Mouse (Mus musculus) embryonic facial prominence, embryonic 12.5 days (tissue): ENCODE measurements around the gene Adamts17. TPM values are rescaled to one million over a fixed set of nuclear protein-coding genes. Genes with fewer than 3 reads are reported as not detected.
A peak's percentile ranks its signal among the peaks of the same experiment; 100 is the strongest.

Experiments
- ATAC-seq: fragments of 200-750 bp; cut with Nextera tagmentation; 2 replicates; pipeline ENCODE4 v1.8.0; 2017; ENCODE audit not compliant: insufficient number of reproducible peaks, insufficient read depth, low FRiP score, low TSS enrichment
- H3K27ac ChIP-seq: fragments of 300-500 bp; sonication (generic); 2 replicates; pipeline ENCODE4 v1.5.1; 2016; ENCODE audit warnings: mild to moderate bottlenecking
- H3K27me3 ChIP-seq: fragments of 300-500 bp; sonication (generic); 2 replicates; pipeline ENCODE4 v1.6.1; 2016; ENCODE audit warnings: mild to moderate bottlenecking, moderate library complexity
- H3K36me3 ChIP-seq: fragments of 300-500 bp; sonication (generic); 2 replicates; pipeline ENCODE4 v1.6.1; 2016; ENCODE audit warnings: mild to moderate bottlenecking
- H3K4me1 ChIP-seq: fragments of 300-500 bp; sonication (generic); 2 replicates; pipeline ENCODE4 v1.6.1; 2016
- H3K4me2 ChIP-seq: fragments of 300-500 bp; sonication (generic); replicated peaks from 2 replicates; pipeline ENCODE4 v1.6.1; 2016; ENCODE audit warnings: mild to moderate bottlenecking, moderate library complexity
- H3K4me3 ChIP-seq: fragments of 300-500 bp; sonication (generic); 2 replicates; pipeline ENCODE4 v1.5.1; 2016; ENCODE audit warnings: mild to moderate bottlenecking
- H3K9ac ChIP-seq: fragments of 300-500 bp; sonication (generic); 2 replicates; pipeline ENCODE4 v1.6.1; 2016; ENCODE audit warnings: mild to moderate bottlenecking, moderate library complexity
- H3K9me3 ChIP-seq: fragments of 300-500 bp; sonication (generic); 2 replicates; pipeline ENCODE4 v1.6.1; 2016; ENCODE audit warnings: mild to moderate bottlenecking, moderate library complexity
- WGBS: fragments of 180-500 bp; shearing (Covaris S2); methylation state at CpG from one replicate; pipeline ENCODE4 v1.1.7; 2016; 5-methylcytosine and 5-hydroxymethylcytosine counted together
- polyA plus RNA-seq: library from polyadenylated mRNA; unstranded; fragments of >200 nt; fragmentation: Nextera tagmentation; extraction: Ambion mirVana; gene quantifications from 2 replicates; pipeline ENCODE4 v1.2.1, GENCODE M21; 2016

The Adamts17 gene
- polyA plus RNA-seq, 1 experiment from 2014 or later, result 13.8 TPM

- ATAC-seq, result no peak
- 90% methylated on average over 12 of the region's 12 CpGs for WGBS
Observed at GRCm38 (mm10) chr7:67013211-67013895, 173.8 kb downstream of the Adamts17 start.

GRCm38 (mm10) chr7:67019937-67020336, 180.4 kb downstream of the Adamts17 start:
- no peaks in the 10 kb centered on the region for H3K36me3 ChIP-seq
- no peaks in the 10 kb centered on the region for H3K27me3 ChIP-seq
- no peaks in the 10 kb centered on the region for H3K9me3 ChIP-seq
- no peak overlapping the region for H3K27ac ChIP-seq
- 72% methylated on average over 3 of the region's 3 CpGs for WGBS
- no peak for ATAC-seq
- H3K4me1 ChIP-seq, result no peaks in the 10 kb centered on the region
- no peak overlapping the region for H3K4me3 ChIP-seq
- H3K9ac ChIP-seq, result no peak overlapping the region
- no peak overlapping the region for H3K4me2 ChIP-seq

More at GRCm38 (mm10) chr7:67013211-67013895, 173.8 kb downstream of the Adamts17 start:
- no peak overlapping the region for H3K9ac ChIP-seq
- no peaks in the 10 kb centered on the region for H3K9me3 ChIP-seq
- no peak overlapping the region for H3K4me3 ChIP-seq
- H3K36me3 ChIP-seq, result peaks cover 3% of the 10 kb centered on the region; the same call in 1 of the 2 replicates
- H3K27ac ChIP-seq, result no peak overlapping the region
- no peak overlapping the region for H3K4me2 ChIP-seq
- H3K27me3 ChIP-seq, result no peaks in the 10 kb centered on the region
- H3K4me1 ChIP-seq, result no peaks in the 10 kb centered on the region

- no peak overlapping the region for H3K9ac ChIP-seq
- H3K27ac ChIP-seq, result peak overlapping the region; percentile 72
- H3K27me3 ChIP-seq, result no peaks in the 10 kb centered on the region
- H3K4me1 ChIP-seq, result peaks cover 17% of the 10 kb centered on the region
- no peaks in the 10 kb centered on the region for H3K36me3 ChIP-seq
- peak; percentile 61; the same call in 1 of the 2 replicates for ATAC-seq
- H3K4me3 ChIP-seq, result no peak overlapping the region
- H3K9me3 ChIP-seq, result no peaks in the 10 kb centered on the region
- peak overlapping the region; percentile 19 for H3K4me2 ChIP-seq
- 47% methylated on average over 20 of the region's 20 CpGs for WGBS
Observed at GRCm38 (mm10) chr7:67026114-67027070, 186.9 kb downstream of the Adamts17 start.

GRCm38 (mm10) chr7:67027216-67027615, 187.7 kb downstream of the Adamts17 start:
- Histone ChIP-seq H3K4me1 (peaks cover 17% of the 10 kb centered on the region), H3K9me3 (no peaks in the 10 kb centered on the region), H3K4me2 (no peak overlapping the region), H3K9ac (no peak overlapping the region), H3K27ac (peak overlapping the region; percentile 72), H3K4me3 (no peak overlapping the region), H3K36me3 (no peaks in the 10 kb centered on the region), H3K27me3 (no peaks in the 10 kb centered on the region)
- 80% methylated on average over 8 of the region's 8 CpGs for WGBS
- no peak for ATAC-seq

DNA sequence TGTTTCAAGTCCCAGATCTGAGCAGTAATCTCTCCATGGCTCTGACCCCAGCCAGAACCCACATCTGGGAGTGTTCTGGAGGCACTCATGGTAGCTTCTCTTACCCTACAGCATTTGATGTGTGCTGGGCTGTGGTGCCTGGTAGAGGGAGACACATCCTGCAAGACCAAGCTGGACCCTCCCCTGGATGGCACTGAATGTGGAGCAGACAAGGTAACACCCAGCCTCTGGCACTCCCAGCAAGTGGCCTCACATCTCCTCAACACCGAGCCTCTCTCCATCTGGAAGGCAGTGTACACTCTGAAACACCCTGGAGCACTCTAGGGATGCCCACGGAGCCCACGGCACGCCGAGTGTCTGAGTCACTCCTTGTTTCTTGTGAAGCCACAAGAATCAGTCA, 188.2 kb downstream of the Adamts17 start:
- 87% methylated on average over 5 of the region's 5 CpGs for WGBS
- Histone ChIP-seq H3K27ac (peak overlapping the region; percentile 72; the same call in 1 of the 2 replicates), H3K4me2 (no peak overlapping the region), H3K4me3 (no peak overlapping the region), H3K9me3 (no peaks in the 10 kb centered on the region), H3K27me3 (no peaks in the 10 kb centered on the region), H3K4me1 (peaks cover 17% of the 10 kb centered on the region), H3K9ac (no peak overlapping the region), H3K36me3 (no peaks in the 10 kb centered on the region)
- ATAC-seq, result no peak

DNA sequence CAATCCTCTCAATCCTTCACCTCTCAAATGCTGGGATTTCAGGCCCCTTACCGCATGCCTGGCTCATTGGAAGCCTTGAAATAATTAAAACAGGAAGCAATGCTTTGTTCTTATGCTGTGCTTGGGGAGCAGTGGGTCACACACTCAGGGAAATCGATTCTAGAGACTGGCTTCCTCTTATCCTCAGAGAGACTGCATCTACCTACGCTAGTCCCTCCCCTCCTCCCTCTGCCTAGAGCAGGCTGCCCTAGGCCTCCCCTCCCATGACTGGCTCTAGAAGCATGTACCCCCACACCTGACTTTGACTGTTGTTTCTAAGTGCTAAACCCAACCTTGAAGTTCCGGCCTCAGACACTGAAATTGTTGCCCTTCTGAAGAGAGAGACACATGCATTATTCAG, 189.4 kb downstream of the Adamts17 start:
- 58% methylated on average over 4 of the region's 4 CpGs for WGBS
- H3K4me3 ChIP-seq, result no peak overlapping the region
- no peaks in the 10 kb centered on the region for H3K9me3 ChIP-seq
- no peak overlapping the region for H3K9ac ChIP-seq
- no peak overlapping the region for H3K27ac ChIP-seq
- H3K36me3 ChIP-seq, result no peaks in the 10 kb centered on the region
- H3K27me3 ChIP-seq, result no peaks in the 10 kb centered on the region
- no peak overlapping the region for H3K4me2 ChIP-seq
- no peak for ATAC-seq
- H3K4me1 ChIP-seq, result peaks cover 17% of the 10 kb centered on the region

GRCm38 (mm10) chr7:67029481-67029880, 189.9 kb downstream of the Adamts17 start:
- no peak for ATAC-seq
- no peaks in the 10 kb centered on the region for H3K27me3 ChIP-seq
- 92% methylated on average over 14 of the region's 14 CpGs for WGBS
- no peak overlapping the region for H3K4me3 ChIP-seq
- no peaks in the 10 kb centered on the region for H3K36me3 ChIP-seq
- H3K4me2 ChIP-seq, result no peak overlapping the region; the same call in 1 of the 2 replicates
- no peaks in the 10 kb centered on the region for H3K9me3 ChIP-seq
- H3K9ac ChIP-seq, result no peak overlapping the region
- peaks cover 17% of the 10 kb centered on the region for H3K4me1 ChIP-seq
- H3K27ac ChIP-seq, result no peak overlapping the region

DNA sequence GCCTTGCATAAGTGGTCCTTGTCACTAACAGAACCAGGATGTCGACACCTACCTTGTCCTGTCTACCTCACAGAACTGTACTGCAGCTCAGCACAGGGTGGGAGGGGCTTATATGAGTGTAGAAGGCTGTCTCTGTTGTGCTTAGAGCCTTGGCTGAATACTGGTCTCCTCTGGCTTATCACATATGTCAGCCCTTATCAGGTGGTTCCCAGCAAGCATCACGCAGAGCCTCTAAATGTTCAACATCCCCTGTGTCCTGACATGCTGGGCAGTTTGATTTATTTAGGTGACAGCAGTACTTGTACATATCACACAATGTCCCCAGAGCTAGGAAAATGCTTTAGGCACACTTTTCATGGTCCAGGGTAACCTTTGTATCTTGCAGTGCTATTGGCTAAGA, 191.7 kb downstream of the Adamts17 start:
- Histone ChIP-seq H3K9me3 (no peaks in the 10 kb centered on the region), H3K27me3 (no peaks in the 10 kb centered on the region), H3K36me3 (no peaks in the 10 kb centered on the region), H3K27ac (no peak overlapping the region), H3K9ac (no peak overlapping the region), H3K4me1 (peaks cover 13% of the 10 kb centered on the region), H3K4me2 (no peak overlapping the region), H3K4me3 (no peak overlapping the region)
- no peak for ATAC-seq
- WGBS, result 94% methylated on average over 2 of the region's 2 CpGs

GRCm38 (mm10) chr7:67032616-67033015, 193.1 kb downstream of the Adamts17 start:
- Histone ChIP-seq H3K9me3 (no peaks in the 10 kb centered on the region), H3K27ac (no peak overlapping the region), H3K4me1 (no peaks in the 10 kb centered on the region; the same call in 1 of the 2 replicates), H3K4me3 (no peak overlapping the region), H3K36me3 (no peaks in the 10 kb centered on the region), H3K9ac (no peak overlapping the region), H3K4me2 (no peak overlapping the region), H3K27me3 (no peaks in the 10 kb centered on the region)
- ATAC-seq, result no peak

DNA sequence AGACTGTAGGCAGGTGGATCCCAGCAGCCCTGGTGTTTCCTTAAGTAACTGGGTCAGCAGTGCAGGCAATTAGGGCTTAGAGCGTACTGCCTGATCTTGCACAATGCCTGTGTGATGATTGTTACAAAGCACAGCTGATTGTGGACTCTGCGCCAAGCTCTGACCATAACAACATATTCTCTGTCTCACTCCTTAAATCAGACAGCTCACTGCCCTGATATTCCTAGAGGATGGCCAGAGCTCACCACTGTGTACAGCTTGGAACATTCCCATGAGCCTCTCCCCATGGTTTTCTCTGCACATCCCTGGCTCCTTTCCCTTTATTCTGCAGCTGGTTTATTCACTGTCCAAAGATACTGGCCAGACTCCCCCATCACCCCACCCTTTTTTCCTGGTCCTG, 194.8 kb downstream of the Adamts17 start:
- Histone ChIP-seq H3K4me1 (no peaks in the 10 kb centered on the region), H3K27ac (no peak overlapping the region), H3K36me3 (no peaks in the 10 kb centered on the region), H3K9ac (no peak overlapping the region), H3K9me3 (no peaks in the 10 kb centered on the region), H3K4me3 (no peak overlapping the region), H3K27me3 (no peaks in the 10 kb centered on the region), H3K4me2 (no peak overlapping the region)
- WGBS, result 77% methylated on average over 2 of the region's 2 CpGs
- ATAC-seq, result no peak

DNA sequence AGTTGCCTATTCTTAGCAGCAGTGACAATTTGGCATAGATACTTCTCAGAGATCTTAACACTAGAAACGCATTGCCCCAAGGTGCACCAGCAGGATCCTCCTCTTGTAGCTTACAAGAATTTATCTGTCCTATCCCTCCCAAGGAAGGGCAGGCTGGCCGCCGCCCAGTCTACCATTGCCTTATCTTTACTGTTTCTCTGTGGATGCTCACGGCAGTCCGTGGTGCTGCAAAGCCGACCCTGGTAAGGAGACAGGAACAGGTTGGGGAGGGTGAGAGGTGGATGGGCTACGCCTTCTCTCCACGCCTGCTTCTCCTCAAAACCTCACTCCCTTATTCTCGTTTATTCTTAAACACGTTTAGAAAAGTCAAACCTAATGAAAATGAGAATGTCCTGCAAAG, 195.7 kb downstream of the Adamts17 start:
- no peak for ATAC-seq
- 87% methylated on average over 10 of the region's 10 CpGs for WGBS

DNA sequence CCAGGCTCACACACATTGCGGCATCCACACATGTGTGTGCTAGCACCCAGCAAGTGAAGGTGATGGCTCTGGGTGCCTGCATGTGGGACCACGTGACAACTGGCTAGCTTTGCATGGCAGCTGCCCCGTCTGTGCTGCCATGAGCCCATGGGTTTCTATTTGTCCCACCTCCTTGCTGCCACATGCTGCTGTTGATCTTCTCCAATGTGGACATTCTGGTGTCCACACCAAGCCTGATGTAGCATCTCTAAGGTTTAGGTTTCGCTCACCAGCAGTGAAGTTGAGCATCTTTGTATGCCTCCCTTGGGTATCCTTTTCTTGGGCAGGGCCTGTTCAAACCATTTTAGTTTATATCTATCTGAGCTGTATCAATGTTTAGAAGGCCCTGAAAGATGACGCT, 196.1 kb downstream of the Adamts17 start:
- Histone ChIP-seq H3K36me3 (no peaks in the 10 kb centered on the region), H3K9ac (no peak overlapping the region), H3K27me3 (no peaks in the 10 kb centered on the region), H3K4me3 (no peak overlapping the region), H3K4me1 (no peaks in the 10 kb centered on the region), H3K27ac (no peak overlapping the region), H3K4me2 (no peak overlapping the region), H3K9me3 (no peaks in the 10 kb centered on the region)
- no peak for ATAC-seq
- 89% methylated on average over 5 of the region's 5 CpGs for WGBS

More for the DNA sequence above, 195.7 kb downstream of the Adamts17 start:
- H3K4me2 ChIP-seq, result no peak overlapping the region
- H3K4me1 ChIP-seq, result no peaks in the 10 kb centered on the region
- H3K9me3 ChIP-seq, result no peaks in the 10 kb centered on the region
- no peaks in the 10 kb centered on the region for H3K27me3 ChIP-seq
- H3K4me3 ChIP-seq, result no peak overlapping the region
- H3K36me3 ChIP-seq, result no peaks in the 10 kb centered on the region
- no peak overlapping the region for H3K9ac ChIP-seq
- H3K27ac ChIP-seq, result no peak overlapping the region
